Mouse (Mus musculus) G1E (cell line): ENCODE results near the gene Olfr203.

ENCODE experiments used
- CTCF ChIP-seq: IDR thresholded peaks from 2 replicates; pipeline ENCODE4 v1.5.1; 2012; ENCODE audit warnings: low read depth, low read length, inconsistent platforms, mixed read lengths
- GATA1 ChIP-seq: IDR thresholded peaks from 2 replicates; pipeline ENCODE4 v1.6.1; 2012; ENCODE audit warnings: borderline replicate concordance, low read length, inconsistent platforms, mixed read lengths

DNA sequence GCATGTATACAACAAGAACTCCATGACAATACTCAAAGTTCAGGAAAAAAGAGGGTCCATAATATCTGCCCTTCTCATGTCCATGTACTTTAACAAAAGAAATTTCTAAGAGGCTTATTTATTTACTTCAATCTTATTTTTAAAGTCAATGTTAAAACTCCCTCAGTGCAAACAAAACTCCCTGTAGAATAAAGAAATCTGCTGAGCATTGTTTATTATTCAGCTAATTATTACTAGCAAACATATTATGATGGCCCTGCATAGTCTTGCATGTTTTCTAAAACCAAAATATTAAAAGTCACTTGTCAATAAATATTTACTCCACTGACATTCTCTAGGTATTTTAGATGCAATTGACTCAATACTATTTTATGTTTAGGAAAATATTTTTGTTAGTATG lies 32.4 kb downstream of the Olfr203 start, which contains the start of gene Olfr205:
- no peak for TF ChIP-seq GATA1
- TF ChIP-seq CTCF = no peak
